Mouse (Mus musculus): ENCODE results near the gene Chdh. TPM values are rescaled to one million over a fixed set of nuclear protein-coding genes. Genes with fewer than 3 reads are reported as not detected.

The Chdh gene
- polyA plus RNA-seq, 1 experiment, result not detected

GRCm38 (mm10) chr14:30019375-30019774 lies 10.6 kb downstream of the Chdh start:
- WGBS, result 95% methylated on average over 8 of the region's 8 CpGs
- TF ChIP-seq CTCF (IDR thresholded peaks at IDR 0.05; ENCODE audit: insufficient read depth, low read depth, low read length), result no peak
- TF ChIP-seq POLR2A (IDR thresholded peaks at IDR 0.05; ENCODE audit: insufficient read depth, low read depth, low read length), result no peak
- Histone ChIP-seq H3K4me3 (ENCODE audit: insufficient read depth, low read depth, low read length) (no peak overlapping the region), H3K4me1 (ENCODE audit: control insufficient read depth, insufficient read depth, low read length) (no peaks in the 10 kb centered on the region), H3K27ac (ENCODE audit: insufficient read depth, low read depth, low read length) (no peak overlapping the region)

DNA sequence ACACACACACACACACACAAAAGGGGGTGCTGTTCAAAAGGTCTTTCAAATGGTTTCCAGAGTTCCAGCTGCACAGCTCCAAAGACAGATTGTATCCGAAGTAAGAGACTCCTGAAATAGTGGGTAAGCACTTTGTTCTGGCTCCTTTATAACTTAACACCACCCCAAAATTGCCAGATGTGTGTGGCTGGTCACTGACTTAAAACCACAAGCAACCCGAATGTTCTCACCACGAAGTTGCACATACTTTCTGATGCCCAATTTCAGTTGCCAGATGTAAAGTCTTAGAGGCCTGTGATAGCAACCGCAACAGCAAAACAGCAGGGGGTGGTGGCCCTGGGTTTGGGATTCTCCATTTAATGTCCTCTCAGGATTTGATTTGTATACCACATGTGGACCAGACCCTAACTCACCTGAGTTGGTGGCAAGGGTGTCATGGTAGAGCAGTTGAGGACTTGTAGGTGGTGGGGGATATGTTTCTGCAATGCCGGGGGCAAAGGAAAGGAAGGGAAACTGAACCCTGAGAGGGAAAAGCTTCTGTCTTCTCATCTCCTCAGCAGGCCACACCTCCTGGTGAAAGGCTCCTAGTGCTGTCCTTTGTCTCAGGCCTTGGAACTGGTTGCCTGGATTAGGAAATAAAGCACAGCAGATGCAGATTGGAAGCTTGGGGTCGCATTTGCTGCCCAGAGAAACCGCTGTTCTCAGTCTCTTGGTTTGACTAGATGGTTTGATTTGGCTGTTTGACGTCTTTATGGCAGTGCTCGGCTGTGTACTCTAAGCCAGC lies 11.2 kb downstream of the Chdh start:
- Histone ChIP-seq H3K27ac (ENCODE audit: insufficient read depth, low read depth, low read length) (no peak overlapping the region), H3K4me1 (ENCODE audit: control insufficient read depth, insufficient read depth, low read length) (no peaks in the 10 kb centered on the region), H3K4me3 (ENCODE audit: insufficient read depth, low read depth, low read length) (no peak overlapping the region)
- TF ChIP-seq POLR2A (IDR thresholded peaks at IDR 0.05; ENCODE audit: insufficient read depth, low read depth, low read length) (no peak), CTCF (IDR thresholded peaks at IDR 0.05; ENCODE audit: insufficient read depth, low read depth, low read length) (no peak)
- WGBS, result 59% methylated on average over 9 of the region's 9 CpGs

DNA sequence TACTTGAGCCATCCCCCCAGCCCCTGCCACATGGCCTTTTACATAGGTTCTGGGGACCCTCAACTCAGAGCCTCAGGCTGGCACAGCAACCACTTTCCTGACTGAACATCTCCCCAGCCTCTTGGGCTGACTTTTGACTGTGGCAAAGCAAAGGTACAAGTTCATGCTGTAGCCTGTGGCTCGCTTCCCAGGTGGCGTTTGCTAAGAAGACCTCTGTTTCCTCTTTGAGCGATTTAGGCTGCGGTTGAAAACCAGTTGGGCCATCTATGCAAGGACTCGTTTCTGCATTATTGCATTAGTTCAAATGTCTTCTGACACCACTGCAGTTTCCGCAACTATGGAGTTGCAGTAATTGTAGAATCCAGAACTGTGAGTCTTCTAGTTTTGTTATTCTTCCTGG lies 13.6 kb downstream of the Chdh start:
- Histone ChIP-seq H3K4me1 (ENCODE audit: control insufficient read depth, insufficient read depth, low read length) (no peaks in the 10 kb centered on the region), H3K4me3 (ENCODE audit: insufficient read depth, low read depth, low read length) (no peak overlapping the region), H3K27ac (ENCODE audit: insufficient read depth, low read depth, low read length) (no peak overlapping the region)
- TF ChIP-seq CTCF (IDR thresholded peaks at IDR 0.05; ENCODE audit: insufficient read depth, low read depth, low read length) (no peak), POLR2A (IDR thresholded peaks at IDR 0.05; ENCODE audit: insufficient read depth, low read depth, low read length) (no peak)
- WGBS, result 92% methylated on average over 6 of the region's 6 CpGs

DNA sequence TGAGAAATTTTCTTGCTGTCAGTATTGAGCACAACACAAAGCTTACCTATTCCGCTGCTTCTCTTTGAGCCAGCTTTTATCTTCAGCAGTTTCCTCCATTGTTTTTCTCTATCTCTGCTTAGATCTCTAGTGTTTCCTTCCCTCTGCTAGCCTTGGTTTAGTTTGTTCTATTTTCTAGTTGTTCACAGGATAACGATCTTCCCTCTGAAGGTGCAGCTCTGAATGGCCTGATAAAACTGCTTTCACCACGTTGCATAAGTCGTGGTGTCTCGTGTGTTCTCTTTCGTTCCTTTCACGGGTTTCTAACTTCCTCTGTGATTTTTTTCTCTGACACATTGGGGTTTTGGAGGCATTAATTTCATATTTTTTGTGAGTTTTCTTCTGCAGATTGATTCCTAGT lies 15.6 kb downstream of the Chdh start:
- WGBS, result 41% methylated on average over 7 of the region's 7 CpGs
- H3K4me3 ChIP-seq (ENCODE audit: insufficient read depth, low read depth, low read length), result no peak overlapping the region
- no peak for TF ChIP-seq POLR2A (IDR thresholded peaks at IDR 0.05; ENCODE audit: insufficient read depth, low read depth, low read length)
- no peak for TF ChIP-seq CTCF (IDR thresholded peaks at IDR 0.05; ENCODE audit: insufficient read depth, low read depth, low read length)
- H3K27ac ChIP-seq (ENCODE audit: insufficient read depth, low read depth, low read length), result no peak overlapping the region
- H3K4me1 ChIP-seq (ENCODE audit: control insufficient read depth, insufficient read depth, low read length), result no peaks in the 10 kb centered on the region

DNA sequence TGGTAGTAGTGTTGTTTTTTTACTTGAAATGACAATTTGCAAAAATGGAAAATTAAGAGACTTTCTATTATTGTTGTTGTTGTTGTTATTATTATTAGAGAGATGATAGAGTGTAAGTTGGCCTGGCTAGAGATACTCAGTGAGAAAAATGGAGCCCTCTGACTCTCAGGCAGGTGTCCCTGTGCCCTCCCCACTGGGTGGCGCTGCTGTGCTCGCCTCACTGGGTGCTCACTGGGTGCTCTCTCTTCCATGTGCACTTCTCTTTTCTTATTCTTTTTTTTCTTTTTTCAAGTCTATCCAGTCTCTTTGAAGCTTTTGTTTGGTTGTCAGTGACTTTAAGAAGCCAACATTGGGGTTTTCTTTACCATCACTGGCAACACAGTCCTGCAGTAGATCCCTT lies 18.6 kb downstream of the Chdh start:
- TF ChIP-seq POLR2A (IDR thresholded peaks at IDR 0.05; ENCODE audit: insufficient read depth, low read depth, low read length), result no peak
- no peak for TF ChIP-seq CTCF (IDR thresholded peaks at IDR 0.05; ENCODE audit: insufficient read depth, low read depth, low read length)
- 41% methylated on average over 2 of the region's 2 CpGs for WGBS
- Histone ChIP-seq H3K27ac (ENCODE audit: insufficient read depth, low read depth, low read length) (no peak overlapping the region), H3K4me1 (ENCODE audit: control insufficient read depth, insufficient read depth, low read length) (no peaks in the 10 kb centered on the region), H3K4me3 (ENCODE audit: insufficient read depth, low read depth, low read length) (no peak overlapping the region)

GRCm38 (mm10) chr14:30033405-30033804 lies 24.6 kb downstream of the Chdh start:
- 67% methylated on average over 8 of the region's 8 CpGs for WGBS

DNA sequence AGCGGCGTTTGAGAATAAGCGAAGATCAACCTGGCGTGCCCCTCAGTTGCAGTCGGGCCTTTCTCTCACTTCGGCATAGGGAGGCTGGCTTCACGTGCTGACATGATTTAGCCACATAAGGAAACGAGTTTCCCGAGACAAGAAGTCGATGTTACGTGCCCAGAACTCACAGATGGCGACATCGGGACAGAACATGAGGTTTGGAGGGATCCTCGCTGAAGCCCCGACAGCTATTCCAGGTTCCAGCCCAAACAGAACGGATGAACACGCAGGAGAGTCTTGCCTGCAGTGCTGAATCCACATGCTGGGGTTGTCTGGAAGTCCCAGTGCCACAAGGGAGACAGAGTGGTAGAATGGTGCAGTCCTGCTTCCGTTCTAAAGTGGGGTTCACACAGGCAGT lies 29.6 kb downstream of the Chdh start:
- H3K27ac ChIP-seq (ENCODE audit: insufficient read depth, low read depth, low read length), result no peak overlapping the region
- no peaks in the 10 kb centered on the region for H3K4me1 ChIP-seq (ENCODE audit: control insufficient read depth, insufficient read depth, low read length)
- no peak for TF ChIP-seq CTCF (IDR thresholded peaks at IDR 0.05; ENCODE audit: insufficient read depth, low read depth, low read length)
- TF ChIP-seq POLR2A (IDR thresholded peaks at IDR 0.05; ENCODE audit: insufficient read depth, low read depth, low read length), result no peak
- WGBS, result 89% methylated on average over 18 of the region's 18 CpGs
- H3K4me3 ChIP-seq (ENCODE audit: insufficient read depth, low read depth, low read length), result no peak overlapping the region

More at GRCm38 (mm10) chr14:30033405-30033804, 24.6 kb downstream of the Chdh start:
- no peaks in the 10 kb centered on the region for H3K4me1 ChIP-seq (ENCODE audit: control insufficient read depth, insufficient read depth, low read length)
- no peak overlapping the region for H3K4me3 ChIP-seq (ENCODE audit: insufficient read depth, low read depth, low read length)
- TF ChIP-seq POLR2A (IDR thresholded peaks at IDR 0.05; ENCODE audit: insufficient read depth, low read depth, low read length), result no peak
- no peak for TF ChIP-seq CTCF (IDR thresholded peaks at IDR 0.05; ENCODE audit: insufficient read depth, low read depth, low read length)
- no peak overlapping the region for H3K27ac ChIP-seq (ENCODE audit: insufficient read depth, low read depth, low read length)

DNA sequence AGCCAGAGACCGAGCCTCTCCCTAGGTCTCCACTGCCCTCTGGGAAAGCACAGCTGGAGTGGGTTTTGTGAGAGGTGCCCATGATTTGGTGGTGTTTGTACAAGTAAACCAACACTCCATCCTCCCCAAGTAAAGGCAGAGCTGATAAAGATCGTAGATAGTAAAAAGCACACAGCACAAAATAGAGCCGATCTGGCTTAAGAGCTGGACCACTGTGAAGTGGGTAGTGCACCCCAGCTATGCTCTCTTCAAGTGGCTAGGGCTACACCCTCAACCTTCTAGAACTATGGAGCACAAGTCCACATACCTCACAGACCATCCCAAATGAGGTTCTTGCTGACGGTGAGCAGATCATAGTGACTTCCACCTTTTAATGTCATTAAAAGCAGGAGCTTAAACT lies 30.6 kb downstream of the Chdh start:
- WGBS, result 84% methylated on average over 4 of the region's 4 CpGs
- Histone ChIP-seq H3K4me3 (ENCODE audit: insufficient read depth, low read depth, low read length) (no peak overlapping the region), H3K27ac (ENCODE audit: insufficient read depth, low read depth, low read length) (no peak overlapping the region), H3K4me1 (ENCODE audit: control insufficient read depth, insufficient read depth, low read length) (no peaks in the 10 kb centered on the region)
- TF ChIP-seq CTCF (IDR thresholded peaks at IDR 0.05; ENCODE audit: insufficient read depth, low read depth, low read length), result no peak
- no peak for TF ChIP-seq POLR2A (IDR thresholded peaks at IDR 0.05; ENCODE audit: insufficient read depth, low read depth, low read length)

DNA sequence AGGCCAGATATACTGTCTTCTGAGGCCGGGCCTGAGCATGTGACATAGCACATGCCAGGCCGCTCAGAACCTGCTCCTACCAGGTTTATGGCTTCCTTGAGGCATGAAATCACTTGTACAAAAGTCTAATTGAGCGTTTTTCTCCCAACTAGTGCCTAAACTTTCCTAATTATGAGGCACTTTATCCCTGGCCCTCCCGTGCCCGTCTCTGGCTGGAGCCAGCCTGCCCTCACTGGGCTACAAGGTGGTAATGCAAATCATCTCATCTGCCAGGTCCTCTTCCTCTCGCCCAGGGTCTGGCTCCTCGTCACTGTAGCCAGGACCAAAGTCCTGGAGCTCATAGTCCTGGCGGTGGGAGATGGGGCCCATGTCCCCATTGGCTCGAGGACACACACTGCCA lies 33.0 kb downstream of the Chdh start:
- Histone ChIP-seq H3K27ac (ENCODE audit: insufficient read depth, low read depth, low read length) (no peak overlapping the region), H3K4me1 (ENCODE audit: control insufficient read depth, insufficient read depth, low read length) (peaks cover 2% of the 10 kb centered on the region; the same call in 1 of the 2 replicates), H3K4me3 (ENCODE audit: insufficient read depth, low read depth, low read length) (no peak overlapping the region)
- WGBS, result 69% methylated on average over 9 of the region's 9 CpGs
- TF ChIP-seq CTCF (IDR thresholded peaks at IDR 0.05; ENCODE audit: insufficient read depth, low read depth, low read length), result no peak

All from olfactory bulb, adult 2 months (tissue).